Mouse (Mus musculus) intestine, embryonic 14.5 days (tissue): ENCODE measurements around the gene Ptdss2. TPM values are rescaled to one million over a fixed set of nuclear protein-coding genes. Genes with fewer than 3 reads are reported as not detected.
A peak's percentile ranks its signal among the peaks of the same experiment; 100 is the strongest.

Experiments used
- ATAC-seq: fragments of 200-750 bp; cut with Nextera tagmentation; replicated peaks from 2 replicates; pipeline ENCODE4 v1.8.0; 2017; ENCODE audit warnings: low read depth, moderate number of reproducible peaks, moderate TSS enrichment, moderate library complexity; ENCODE audit not compliant: low FRiP score, low TSS enrichment
- DNase-seq: peaks from one replicate; pipeline ENCODE4 v3.0.0-alpha.2; 2018; ENCODE audit warnings: low spot score
- H3K27ac ChIP-seq: fragments of 300-500 bp; sonication (generic); 2 replicates; pipeline ENCODE4 v1.5.1; 2014; ENCODE audit warnings: low read depth, mild to moderate bottlenecking, control low read depth
- H3K27me3 ChIP-seq: fragments of 300-500 bp; sonication (generic); replicated peaks from 2 replicates; pipeline ENCODE4 v1.6.1; 2014; ENCODE audit warnings: low read length, control low read depth; ENCODE audit not compliant: control insufficient read depth, insufficient read depth
- H3K36me3 ChIP-seq: fragments of 300-500 bp; sonication (generic); 2 replicates; pipeline ENCODE4 v1.6.1; 2014; ENCODE audit warnings: low read length, control low read depth; ENCODE audit not compliant: control insufficient read depth, insufficient read depth
- H3K4me1 ChIP-seq: fragments of 300-500 bp; sonication (generic); replicated peaks from 2 replicates; pipeline ENCODE4 v1.6.1; 2014; ENCODE audit warnings: low read length, control low read depth, mixed read lengths; ENCODE audit not compliant: control insufficient read depth, insufficient read depth
- H3K4me2 ChIP-seq: fragments of 300-500 bp; sonication (generic); 2 replicates; pipeline ENCODE4 v1.6.1; 2014; ENCODE audit warnings: low read length
- H3K4me3 ChIP-seq: fragments of 300-500 bp; sonication (generic); 2 replicates; pipeline ENCODE4 v1.5.1; 2014; ENCODE audit warnings: low read depth, low read length, control low read depth, mixed read lengths
- H3K9ac ChIP-seq: fragments of 300-500 bp; sonication (generic); 2 replicates; pipeline ENCODE4 v1.6.1; 2014; ENCODE audit warnings: mild to moderate bottlenecking, low read length
- H3K9me3 ChIP-seq: fragments of 300-500 bp; sonication (generic); 2 replicates; pipeline ENCODE4 v1.6.1; 2016; ENCODE audit warnings: low read length, control low read depth; ENCODE audit not compliant: control insufficient read depth
- WGBS: fragments of 180-500 bp; shearing (Covaris S2); extraction: QIAGEN DNeasy Blood & Tissue Kit; methylation state at CpG from one replicate; pipeline ENCODE4 v1.1.7; 2014; 5-methylcytosine and 5-hydroxymethylcytosine counted together
- polyA plus RNA-seq: library from polyadenylated mRNA; unstranded; fragments of >200 nt; fragmentation: Nextera tagmentation; extraction: Ambion mirVana; gene quantifications from 2 replicates; pipeline ENCODE4 v1.2.1, GENCODE M21; 2014

Ptdss2 gene
- polyA plus RNA-seq, 1 experiment from 2014 or later = 63.9 TPM

- no peak for DNase-seq
- no peaks in the 10 kb centered on the region for H3K27me3 ChIP-seq
- no peak overlapping the region for H3K4me2 ChIP-seq
- 83% methylated on average over 9 of the region's 9 CpGs for WGBS
- no peak overlapping the region for H3K27ac ChIP-seq
- H3K4me1 ChIP-seq = no peaks in the 10 kb centered on the region
- ATAC-seq = no peak
- H3K36me3 ChIP-seq = peaks cover 80% of the 10 kb centered on the region
- H3K9me3 ChIP-seq = no peaks in the 10 kb centered on the region
- H3K9ac ChIP-seq = no peak overlapping the region
- no peak overlapping the region for H3K4me3 ChIP-seq
Measured at GRCm38 (mm10) chr7:141155362-141155761, 33.2 kb downstream of the Ptdss2 start.

- Histone ChIP-seq H3K4me3 (no peak overlapping the region), H3K9me3 (no peaks in the 10 kb centered on the region), H3K9ac (no peak overlapping the region), H3K4me2 (no peak overlapping the region), H3K4me1 (peaks cover 13% of the 10 kb centered on the region), H3K27me3 (no peaks in the 10 kb centered on the region), H3K36me3 (peaks cover 60% of the 10 kb centered on the region), H3K27ac (no peak overlapping the region)
- 91% methylated on average over 7 of the region's 7 CpGs for WGBS
- no peak for DNase-seq
- no peak for ATAC-seq
Measured at GRCm38 (mm10) chr7:141164397-141164796, 42.2 kb downstream of the Ptdss2 start.

- H3K9ac ChIP-seq = no peak overlapping the region
- H3K4me3 ChIP-seq = no peak overlapping the region
- no peak for DNase-seq
- H3K27ac ChIP-seq = no peak overlapping the region
- peaks cover 56% of the 10 kb centered on the region for H3K36me3 ChIP-seq
- H3K4me2 ChIP-seq = no peak overlapping the region
- H3K9me3 ChIP-seq = no peaks in the 10 kb centered on the region
- no peaks in the 10 kb centered on the region for H3K27me3 ChIP-seq
- peaks cover 16% of the 10 kb centered on the region for H3K4me1 ChIP-seq
- 74% methylated on average over 6 of the region's 6 CpGs for WGBS
- no peak; the same call in 1 of the 2 replicates for ATAC-seq
Measured at GRCm38 (mm10) chr7:141164850-141165249, 42.7 kb downstream of the Ptdss2 start.

GRCm38 (mm10) chr7:141167901-141168517, 45.8 kb downstream of the Ptdss2 start:
- peak; percentile 55 for DNase-seq

GRCm38 (mm10) chr7:141168518-141168953, 46.4 kb downstream of the Ptdss2 start:
- Histone ChIP-seq H3K9ac (peak overlapping the region; percentile 72), H3K9me3 (no peaks in the 10 kb centered on the region), H3K27me3 (no peaks in the 10 kb centered on the region), H3K27ac (peak overlapping the region; percentile 68), H3K4me3 (peak overlapping the region; percentile 49), H3K4me2 (peak overlapping the region; percentile 66), H3K36me3 (peaks cover 19% of the 10 kb centered on the region), H3K4me1 (peaks cover 27% of the 10 kb centered on the region)
- ATAC-seq = peak; percentile 22
- WGBS = 2% methylated on average over 22 of the region's 22 CpGs
- DNase-seq = peak; percentile 76

More at GRCm38 (mm10) chr7:141167901-141168517, 45.8 kb downstream of the Ptdss2 start:
- Histone ChIP-seq H3K4me2 (peak overlapping the region; percentile 66), H3K9me3 (no peaks in the 10 kb centered on the region), H3K9ac (peak overlapping the region; percentile 72), H3K27ac (peak overlapping the region; percentile 68; the same call in 1 of the 2 replicates), H3K4me3 (peak overlapping the region; percentile 49), H3K36me3 (peaks cover 24% of the 10 kb centered on the region), H3K4me1 (peaks cover 21% of the 10 kb centered on the region), H3K27me3 (no peaks in the 10 kb centered on the region)
- WGBS = 17% methylated on average over 7 of the region's 7 CpGs
- no peak; the same call in 1 of the 2 replicates for ATAC-seq

- ATAC-seq = no peak
- Histone ChIP-seq H3K4me2 (no peak overlapping the region), H3K4me1 (peaks cover 27% of the 10 kb centered on the region), H3K4me3 (no peak overlapping the region), H3K36me3 (0 out of 2 replicates have a peak, but pooled peaks cover 11% of the 10 kb centered on the region), H3K9me3 (no peaks in the 10 kb centered on the region), H3K27ac (peak overlapping the region; percentile 68), H3K9ac (no peak overlapping the region), H3K27me3 (no peaks in the 10 kb centered on the region)
- DNase-seq = no peak
- WGBS = 35% methylated on average over 1 of the region's 1 CpGs
Measured at GRCm38 (mm10) chr7:141169300-141169699, 47.1 kb downstream of the Ptdss2 start.

GRCm38 (mm10) chr7:141169866-141170265, 47.7 kb downstream of the Ptdss2 start:
- Histone ChIP-seq H3K9me3 (no peaks in the 10 kb centered on the region), H3K36me3 (0 out of 2 replicates have a peak, but pooled peaks cover 9% of the 10 kb centered on the region), H3K4me3 (no peak overlapping the region), H3K27ac (no peak overlapping the region), H3K4me1 (peaks cover 27% of the 10 kb centered on the region), H3K9ac (no peak overlapping the region), H3K4me2 (no peak overlapping the region), H3K27me3 (no peaks in the 10 kb centered on the region)
- DNase-seq (no peak), ATAC-seq (no peak)

GRCm38 (mm10) chr7:141172116-141173006, 50.2 kb downstream of the Ptdss2 start, which contains the start of gene Rnh1:
TSS of gene Rnh1 (minus strand) at chr7:141172857.
- Histone ChIP-seq H3K4me2 (peak within 1 kb of the TSS; percentile 78), H3K4me3 (peak within 1 kb of the TSS; percentile 58), H3K9me3 (no peaks in the 10 kb centered on the region), H3K27me3 (no peaks in the 10 kb centered on the region), H3K36me3 (no peaks in the 10 kb centered on the region), H3K4me1 (peaks cover 27% of the 10 kb centered on the region), H3K9ac (peak within 1 kb of the TSS; percentile 64), H3K27ac (peak within 1 kb of the TSS; percentile 94)
- 3% methylated on average over 55 of the region's 55 CpGs for WGBS
- DNase-seq (peak; percentile 98), ATAC-seq (peak; percentile 96)
